Mouse (Mus musculus) liver, postnatal 0 days (tissue): ENCODE results near the gene Nxph1.

ENCODE experiments used
- CTCF ChIP-seq: sonication (generic); IDR thresholded peaks from 2 replicates; pipeline ENCODE4 v1.5.1; 2016; ENCODE audit warnings: antibody characterized with exemption, low read depth
- EP300 ChIP-seq: IDR thresholded peaks from 2 replicates; pipeline ENCODE4 v1.6.1; 2016; ENCODE audit warnings: antibody characterized with exemption, low read depth, mild to moderate bottlenecking

DNA sequence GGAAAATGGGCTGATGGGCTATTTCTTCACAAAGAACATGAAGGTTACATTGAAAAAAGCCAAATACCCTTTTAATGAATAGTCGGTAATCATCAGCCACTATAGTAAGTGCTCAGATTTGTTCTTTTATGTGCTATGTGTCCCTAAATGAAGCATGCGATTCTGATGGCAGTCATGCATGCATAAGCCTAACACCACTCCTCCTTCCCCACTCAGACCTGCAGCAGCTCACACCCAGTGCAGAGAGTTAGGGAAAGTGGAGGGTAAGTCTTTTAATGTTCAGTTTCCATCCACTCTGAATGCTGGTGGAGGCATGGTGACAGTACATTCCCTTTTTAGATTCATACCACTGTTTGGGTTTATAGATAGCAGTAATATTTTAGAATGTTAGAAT, 47.5 kb upstream of the Nxph1 start:
- TF ChIP-seq CTCF, result no peak
- no peak for TF ChIP-seq EP300
